Mouse (Mus musculus) embryonic fibroblast, embryonic 13.5 days (primary cell): ENCODE measurements around the gene Gdpd3.

Source experiments
- CTCF ChIP-seq: IDR thresholded peaks from 2 replicates; pipeline ENCODE4 v1.5.1; 2011; ENCODE audit warnings: mild to moderate bottlenecking, control low read depth, low read length, moderate library complexity, borderline replicate concordance; ENCODE audit not compliant: insufficient read depth
- POLR2A ChIP-seq: IDR thresholded peaks from 2 replicates; pipeline ENCODE4 v1.6.1; 2011; ENCODE audit warnings: low read depth, mild to moderate bottlenecking, control low read depth, low read length, moderate library complexity

GRCm38 (mm10) chr7:126740977-126741376 is 25.2 kb upstream of the Gdpd3 start:
- no peak for TF ChIP-seq POLR2A
- no peak for TF ChIP-seq CTCF
